Mouse (Mus musculus): ENCODE measurements at regions not wholly inside any gene's neighbourhood (a gene's known extent, or its start where the extent isn't known, plus 50 kb on each side); places are given as distances from the start of the nearest gene placed in this dataset.
A peak's percentile ranks its signal among the peaks of the same experiment; 100 is the strongest.

DNA sequence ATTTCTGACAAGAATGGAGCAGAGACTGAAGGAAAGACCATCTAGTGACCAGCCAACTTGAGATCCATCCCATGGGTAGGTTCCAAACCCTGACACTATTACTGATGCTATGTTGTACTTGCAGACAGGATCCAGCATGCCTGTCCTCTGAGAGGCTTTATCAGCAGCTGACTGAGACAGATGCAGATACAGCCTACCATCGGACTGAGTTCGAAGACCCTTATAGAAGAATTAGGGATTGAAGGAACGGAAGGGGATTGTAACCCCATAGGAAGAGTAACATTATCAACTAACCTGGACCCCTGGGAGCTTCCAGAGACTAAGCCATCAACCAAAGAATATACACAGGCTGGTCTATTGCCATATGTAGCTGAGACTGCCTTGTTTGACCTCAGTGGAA is 183.1 kb upstream of the Adcy2 start:
- Histone ChIP-seq H3K27ac (no peak overlapping the region), H3K4me1 (ENCODE audit: insufficient read depth, low read length) (no peaks in the 10 kb centered on the region), H3K27me3 (ENCODE audit: insufficient read depth, low read length) (no peaks in the 10 kb centered on the region), H3K4me3 (ENCODE audit: low read length) (no peak overlapping the region), H3K9ac (replicated peaks; ENCODE audit: low read length) (no peak overlapping the region), H3K9me3 (ENCODE audit: low read length) (no peaks in the 10 kb centered on the region), H3K36me3 (ENCODE audit: insufficient read depth, low read length) (no peaks in the 10 kb centered on the region), H3K4me2 (ENCODE audit: low read depth, low read length) (no peak overlapping the region)
- WGBS = 90% methylated on average over 3 of the region's 3 CpGs
- DNase-seq (ENCODE audit: low spot score) = no peak
- ATAC-seq = no peak
- TF ChIP-seq CTCF (IDR thresholded peaks at IDR 0.05; ENCODE audit: low read depth) = no peak

DNA sequence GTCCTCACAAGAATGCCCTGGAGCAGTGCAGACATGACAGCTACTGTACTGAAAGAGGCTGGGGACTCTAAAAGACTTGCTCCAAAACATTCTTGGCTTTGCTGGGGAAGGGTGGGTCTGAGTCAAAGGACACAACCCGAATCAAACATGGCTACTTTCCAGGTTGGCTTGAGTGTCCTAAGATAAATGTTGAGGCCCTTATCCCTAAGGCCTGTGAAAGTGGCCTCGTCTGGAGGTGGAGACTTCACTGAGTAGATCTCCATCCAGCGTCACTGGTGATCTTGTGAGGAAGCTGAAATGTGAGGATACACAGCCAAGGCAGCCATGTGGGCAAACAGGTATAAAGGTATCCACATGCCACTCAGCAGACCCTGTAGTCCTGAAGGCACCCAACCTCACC is 191.3 kb upstream of the Adcy2 start:
- no peak overlapping the region for H3K9ac ChIP-seq (replicated peaks; ENCODE audit: low read length)
- no peaks in the 10 kb centered on the region for H3K9me3 ChIP-seq (ENCODE audit: low read length)
- whole genome bisulfite sequencing = 86% methylated on average over 3 of the region's 3 CpGs

DNA sequence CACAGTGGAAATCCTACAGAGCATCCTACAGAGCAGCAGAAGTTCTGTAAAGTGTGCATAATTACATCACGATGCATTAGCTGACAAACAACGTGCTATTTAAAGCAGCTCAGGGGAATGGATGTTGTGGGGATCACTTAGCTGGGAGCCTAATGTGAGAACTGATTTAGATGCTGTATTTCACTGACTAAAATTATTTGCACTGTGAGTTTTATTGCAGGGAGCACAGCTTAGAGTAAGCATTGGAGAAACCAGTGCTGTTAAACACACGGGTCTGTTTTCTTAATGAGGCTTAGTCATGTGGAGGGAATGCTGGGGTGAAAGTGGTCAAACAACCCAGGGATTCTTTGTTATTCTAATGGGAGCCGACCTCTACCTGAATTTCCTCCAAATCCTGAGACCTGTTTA is 197.1 kb upstream of the Adcy2 start:
- WGBS = 5% methylated on average over 4 of the region's 4 CpGs
- no peaks in the 10 kb centered on the region for H3K9me3 ChIP-seq (ENCODE audit: low read length)
- ATAC-seq = no peak
- H3K9ac ChIP-seq (replicated peaks; ENCODE audit: low read length) = no peak overlapping the region
- TF ChIP-seq CTCF (IDR thresholded peaks at IDR 0.05; ENCODE audit: low read depth) = no peak
- no peak overlapping the region for H3K4me3 ChIP-seq (ENCODE audit: low read length)
- no peaks in the 10 kb centered on the region for H3K27me3 ChIP-seq (ENCODE audit: insufficient read depth, low read length)
- peak; percentile 3 for DNase-seq (ENCODE audit: low spot score)
- H3K36me3 ChIP-seq (ENCODE audit: insufficient read depth, low read length) = no peaks in the 10 kb centered on the region
- no peaks in the 10 kb centered on the region for H3K4me1 ChIP-seq (ENCODE audit: insufficient read depth, low read length)
- H3K4me2 ChIP-seq (ENCODE audit: low read depth, low read length) = no peak overlapping the region
- no peak overlapping the region for H3K27ac ChIP-seq

More for the DNA sequence above, 191.3 kb upstream of the Adcy2 start:
- Histone ChIP-seq H3K4me3 (ENCODE audit: low read length) (no peak overlapping the region), H3K27ac (no peak overlapping the region), H3K36me3 (ENCODE audit: insufficient read depth, low read length) (no peaks in the 10 kb centered on the region), H3K27me3 (ENCODE audit: insufficient read depth, low read length) (no peaks in the 10 kb centered on the region), H3K4me1 (ENCODE audit: insufficient read depth, low read length) (no peaks in the 10 kb centered on the region), H3K4me2 (ENCODE audit: low read depth, low read length) (no peak overlapping the region)
- ATAC-seq (no peak), DNase-seq (ENCODE audit: low spot score) (no peak)
- no peak for TF ChIP-seq CTCF (IDR thresholded peaks at IDR 0.05; ENCODE audit: low read depth)

DNA sequence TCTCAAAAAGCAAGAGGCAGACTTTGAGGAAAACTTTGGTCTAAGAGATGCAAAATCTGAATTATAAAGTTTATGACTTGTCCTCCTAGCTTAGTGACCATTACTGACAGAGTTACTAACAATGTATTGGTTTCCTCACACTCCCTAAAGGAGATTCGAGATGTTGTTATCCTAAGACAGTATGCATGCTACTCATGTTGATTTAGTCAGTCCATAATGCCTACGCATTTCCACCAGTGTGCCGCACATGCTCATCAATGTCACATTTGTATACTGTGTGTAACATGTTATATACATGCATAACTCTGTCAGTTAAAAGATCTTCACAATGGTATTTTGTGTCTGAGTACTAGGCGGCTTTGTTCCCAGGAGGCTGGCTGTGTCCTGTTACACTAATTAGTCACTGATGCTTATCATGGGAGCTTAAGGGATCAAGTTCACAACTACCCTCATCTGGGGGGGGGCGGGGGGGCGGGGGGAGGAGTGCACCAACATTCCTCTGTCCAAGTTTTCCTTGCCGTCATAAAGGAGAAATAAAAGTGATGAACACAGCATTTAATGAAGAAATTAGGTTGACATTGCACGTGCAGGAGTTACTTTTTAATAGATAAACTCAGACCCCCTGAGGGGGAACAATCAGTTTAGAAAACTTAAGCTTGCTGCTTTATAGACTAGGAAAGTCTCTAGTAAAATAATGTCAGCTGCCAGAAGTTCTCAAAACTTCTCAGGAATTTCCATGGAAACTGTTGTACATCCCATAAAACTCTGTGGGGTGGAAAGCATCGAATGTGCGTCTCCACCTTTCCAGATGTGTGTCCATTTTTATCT is 208.6 kb upstream of the Adcy2 start:
- H3K36me3 ChIP-seq (ENCODE audit: insufficient read depth, low read length) = no peaks in the 10 kb centered on the region
- no peaks in the 10 kb centered on the region for H3K27me3 ChIP-seq (ENCODE audit: insufficient read depth, low read length)
- 68% methylated on average over 10 of the region's 10 CpGs for WGBS
- H3K9me3 ChIP-seq (ENCODE audit: low read length) = no peaks in the 10 kb centered on the region
- H3K4me1 ChIP-seq (ENCODE audit: insufficient read depth, low read length) = no peaks in the 10 kb centered on the region
- TF ChIP-seq CTCF (IDR thresholded peaks at IDR 0.05; ENCODE audit: low read depth) = no peak
- no peak overlapping the region for H3K27ac ChIP-seq
- no peak overlapping the region for H3K4me3 ChIP-seq (ENCODE audit: low read length)
- H3K4me2 ChIP-seq (ENCODE audit: low read depth, low read length) = no peak overlapping the region
- ATAC-seq (no peak), DNase-seq (ENCODE audit: low spot score) (no peak)
- no peak overlapping the region for H3K9ac ChIP-seq (replicated peaks; ENCODE audit: low read length)

DNA sequence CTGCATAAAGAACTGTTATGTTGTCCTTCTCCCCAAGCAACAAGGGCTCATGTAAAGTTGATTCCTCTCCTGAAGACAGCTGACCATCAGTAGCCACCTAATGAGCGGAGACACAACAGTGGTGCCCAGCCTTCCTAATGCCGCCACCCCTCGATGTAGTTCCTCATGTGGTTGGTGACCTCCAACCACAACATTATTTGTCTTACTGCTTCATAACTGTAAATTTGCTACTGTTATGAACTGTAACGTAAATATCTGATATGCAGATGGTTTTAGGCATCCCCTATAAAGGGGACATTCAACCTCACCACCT is 209.2 kb upstream of the Adcy2 start:
- ATAC-seq (no peak), DNase-seq (ENCODE audit: low spot score) (no peak)
- 91% methylated on average over 4 of the region's 4 CpGs for WGBS
- H3K9ac ChIP-seq (replicated peaks; ENCODE audit: low read length) = no peak overlapping the region
- no peak overlapping the region for H3K27ac ChIP-seq
- no peaks in the 10 kb centered on the region for H3K4me1 ChIP-seq (ENCODE audit: insufficient read depth, low read length)
- H3K27me3 ChIP-seq (ENCODE audit: insufficient read depth, low read length) = no peaks in the 10 kb centered on the region
- H3K4me2 ChIP-seq (ENCODE audit: low read depth, low read length) = no peak overlapping the region
- H3K9me3 ChIP-seq (ENCODE audit: low read length) = no peaks in the 10 kb centered on the region
- TF ChIP-seq CTCF (IDR thresholded peaks at IDR 0.05; ENCODE audit: low read depth) = no peak
- H3K4me3 ChIP-seq (ENCODE audit: low read length) = no peak overlapping the region
- H3K36me3 ChIP-seq (ENCODE audit: insufficient read depth, low read length) = no peaks in the 10 kb centered on the region

DNA sequence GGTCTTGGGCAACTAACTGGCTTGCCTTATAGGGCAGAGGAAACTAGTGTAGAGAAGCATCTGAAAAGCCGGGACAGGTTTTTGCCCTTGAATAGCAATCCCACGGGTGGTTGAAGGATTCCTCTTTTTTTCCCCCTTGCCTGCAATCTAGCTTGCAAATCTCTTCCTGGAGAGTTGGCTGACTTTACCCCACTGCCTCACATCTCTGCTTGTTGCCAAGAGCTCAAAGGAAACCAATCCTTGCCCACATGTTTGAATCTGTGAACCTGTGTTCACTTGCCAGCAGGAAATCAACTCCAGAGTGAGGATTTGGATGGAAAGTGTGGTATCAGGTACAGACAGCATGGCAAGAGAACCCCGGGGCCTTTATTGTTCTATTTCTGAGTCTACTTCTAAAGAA is 217.2 kb upstream of the Adcy2 start:
- no peak overlapping the region for H3K27ac ChIP-seq
- no peaks in the 10 kb centered on the region for H3K9me3 ChIP-seq (ENCODE audit: low read length)
- no peak overlapping the region for H3K4me3 ChIP-seq (ENCODE audit: low read length)
- H3K36me3 ChIP-seq (ENCODE audit: insufficient read depth, low read length) = no peaks in the 10 kb centered on the region
- H3K4me2 ChIP-seq (ENCODE audit: low read depth, low read length) = no peak overlapping the region
- WGBS = 59% methylated on average over 3 of the region's 3 CpGs
- DNase-seq (ENCODE audit: low spot score) (no peak), ATAC-seq (no peak)
- no peaks in the 10 kb centered on the region for H3K27me3 ChIP-seq (ENCODE audit: insufficient read depth, low read length)
- TF ChIP-seq CTCF (IDR thresholded peaks at IDR 0.05; ENCODE audit: low read depth) = no peak
- no peaks in the 10 kb centered on the region for H3K4me1 ChIP-seq (ENCODE audit: insufficient read depth, low read length)
- no peak overlapping the region for H3K9ac ChIP-seq (replicated peaks; ENCODE audit: low read length)

DNA sequence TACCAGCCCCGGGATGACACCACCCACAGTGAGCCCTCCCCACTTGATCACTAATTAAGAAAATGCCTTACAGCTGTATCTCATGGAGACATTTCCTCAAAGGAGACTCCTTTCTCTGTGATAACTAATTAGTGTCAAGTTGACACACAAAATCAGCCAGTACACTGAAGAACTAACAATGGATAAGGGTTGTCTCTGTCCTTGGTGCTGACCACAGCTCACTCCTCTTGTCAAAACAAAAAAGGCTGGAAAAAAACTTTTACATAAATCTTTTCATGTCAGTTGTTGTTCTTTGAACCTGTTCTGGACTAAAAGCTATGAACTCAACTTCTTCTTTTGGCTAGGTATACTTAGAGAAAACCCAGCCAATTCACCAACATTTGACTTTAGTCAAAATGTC is 221.1 kb upstream of the Adcy2 start:
- Histone ChIP-seq H3K4me1 (ENCODE audit: insufficient read depth, low read length) (no peaks in the 10 kb centered on the region), H3K36me3 (ENCODE audit: insufficient read depth, low read length) (no peaks in the 10 kb centered on the region), H3K27me3 (ENCODE audit: insufficient read depth, low read length) (no peaks in the 10 kb centered on the region), H3K27ac (no peak overlapping the region), H3K9ac (replicated peaks; ENCODE audit: low read length) (no peak overlapping the region), H3K4me3 (ENCODE audit: low read length) (no peak overlapping the region), H3K9me3 (ENCODE audit: low read length) (no peaks in the 10 kb centered on the region), H3K4me2 (ENCODE audit: low read depth, low read length) (no peak overlapping the region)
- no peak for DNase-seq (ENCODE audit: low spot score)
- WGBS = 42% methylated on average over 1 of the region's 1 CpGs
- TF ChIP-seq CTCF (IDR thresholded peaks at IDR 0.05; ENCODE audit: low read depth) = no peak
- ATAC-seq = no peak
